Mouse (Mus musculus) CD4-positive, CD25-positive, alpha-beta regulatory T cell (primary cell): ENCODE data around the gene Hck. TPM values are rescaled to one million over a fixed set of nuclear protein-coding genes. Genes with fewer than 3 reads are reported as not detected.

ENCODE experiments used
- polyA plus RNA-seq: library from polyadenylated mRNA; unstranded; fragments of 100-300 nt; shearing (Covaris generic); gene quantifications from one replicate; pipeline ENCODE4 v1.2.1, GENCODE M21; 2017

Hck gene
- 1.0 TPM for polyA plus RNA-seq

DNA sequence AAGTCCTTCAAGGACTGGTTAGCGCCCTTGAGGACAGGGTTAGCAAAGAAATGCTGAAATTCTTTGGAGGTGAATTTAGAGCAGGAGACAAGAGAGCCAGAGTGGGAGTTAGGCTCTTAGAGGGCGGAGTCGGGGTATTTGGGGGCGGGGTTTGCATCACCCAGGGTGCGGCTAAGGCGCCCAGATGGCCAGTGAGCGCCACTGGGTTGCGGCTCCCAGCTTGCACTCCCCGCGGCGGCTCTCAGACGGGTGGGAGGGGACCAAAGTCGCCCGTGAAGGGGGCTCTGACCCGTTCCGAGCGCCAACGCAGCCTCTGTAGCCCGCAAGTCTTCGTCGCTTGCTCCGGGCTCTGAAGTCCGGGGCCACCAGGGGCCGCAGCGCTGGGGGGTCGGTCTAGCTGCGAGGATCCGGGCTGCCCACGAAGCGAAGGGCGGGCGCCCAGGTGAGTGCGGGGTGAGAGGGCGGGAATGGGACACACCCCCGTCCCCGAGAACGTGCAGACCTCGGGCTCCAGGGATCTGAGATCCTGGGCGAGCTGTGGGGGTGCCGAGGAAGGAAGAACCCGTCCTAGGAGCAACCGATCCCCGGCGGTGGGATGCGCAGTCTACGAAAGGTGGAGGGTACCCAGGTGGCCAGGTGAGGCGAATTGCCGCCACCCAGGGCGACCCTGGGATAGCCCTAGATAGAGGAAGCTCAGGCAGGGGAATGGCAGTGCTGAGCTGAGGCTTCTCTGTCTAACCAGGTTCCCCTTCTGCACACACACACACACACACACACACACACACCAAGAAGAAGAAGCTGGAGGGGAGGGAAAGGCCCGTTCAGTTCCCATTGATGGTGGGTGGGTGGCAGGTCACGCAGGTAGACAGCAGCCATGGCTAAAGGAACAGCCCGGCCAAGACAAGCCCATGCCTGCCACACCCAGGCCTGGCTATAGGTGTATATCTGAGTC is at the start of gene Hck:
Hck (plus strand) TSS at position 156 of the 952 bp plus-strand sequence.

DNA sequence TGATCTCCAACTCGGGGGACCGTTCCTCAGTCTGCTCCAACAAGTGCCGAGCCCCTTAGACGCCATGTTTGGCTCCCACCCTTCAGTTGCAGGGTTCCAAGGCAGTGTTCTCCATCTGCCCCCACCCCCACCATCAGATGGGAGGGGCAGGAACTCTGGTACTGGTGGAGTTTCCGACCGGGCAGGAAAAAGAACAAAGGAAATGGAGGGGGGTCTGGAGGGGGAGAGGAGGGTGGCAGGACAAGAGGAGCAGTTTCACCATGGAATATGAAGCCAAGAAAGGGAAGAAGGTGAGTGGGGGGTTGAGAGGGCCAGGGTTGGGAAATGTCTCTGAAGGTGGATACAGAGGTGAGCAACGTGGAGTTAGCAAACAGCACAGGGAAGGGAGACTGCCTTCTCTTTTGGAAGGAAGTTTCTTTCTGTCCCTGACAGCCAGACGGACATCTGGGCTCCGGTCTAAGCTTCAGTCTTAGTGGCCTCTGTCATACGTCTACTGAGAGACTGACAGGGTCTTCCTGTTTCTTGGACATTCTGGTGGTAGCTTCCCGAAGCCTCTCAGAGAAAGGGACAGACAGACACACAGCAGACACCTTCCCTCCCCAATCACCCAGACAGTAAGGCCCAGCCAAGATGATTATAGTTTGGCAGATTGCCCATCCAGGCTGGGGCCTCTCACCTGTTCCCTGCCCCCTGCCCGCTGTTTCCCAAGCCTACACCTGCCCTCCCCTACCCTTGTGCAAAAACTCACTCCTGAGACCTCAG is 42.3 kb upstream of the Hck start, which contains the start of gene Ccm2l:
Ccm2l (plus strand) TSS at position 209 of the 762 bp plus-strand sequence.

DNA sequence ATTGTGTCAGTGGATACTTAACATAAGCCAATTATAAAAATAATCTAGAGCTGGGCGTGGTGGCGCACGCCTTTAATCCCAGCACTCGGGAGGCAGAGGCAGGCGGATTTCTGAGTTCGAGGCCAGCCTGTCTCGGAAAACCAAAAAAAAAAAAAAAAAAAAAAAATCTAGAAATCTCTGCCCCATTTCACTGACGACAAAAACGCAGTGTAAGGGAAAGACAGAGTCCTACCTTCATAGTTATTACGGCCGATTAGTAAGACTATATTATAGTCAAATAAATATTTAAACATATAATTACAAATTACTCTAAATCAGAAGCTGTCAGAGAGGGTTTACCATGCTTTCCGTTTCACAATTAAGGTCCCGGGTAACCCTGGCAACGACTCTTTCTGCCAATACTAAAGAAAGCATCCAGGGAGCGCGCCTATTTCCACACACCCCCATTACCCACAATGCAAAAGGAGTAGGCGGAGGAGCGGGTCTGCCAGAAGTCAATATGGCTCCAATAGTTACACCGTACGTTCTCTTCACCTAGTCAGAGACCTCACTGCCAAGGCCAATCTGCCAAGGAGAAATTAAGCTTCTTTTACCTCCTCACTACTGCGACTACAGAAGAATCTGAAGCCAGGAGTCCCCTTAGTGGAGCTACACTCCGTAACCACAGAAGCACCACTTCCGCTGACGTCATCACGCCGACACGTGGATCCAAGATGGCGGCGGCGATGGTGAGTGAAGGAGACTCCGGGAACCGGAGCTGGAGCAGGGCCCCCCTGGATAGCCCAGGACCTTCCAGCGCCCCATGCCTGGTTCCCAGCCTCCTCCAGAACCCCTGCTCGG is 52.8 kb downstream of the Hck start, which contains the start of gene Tm9sf4:
Tm9sf4 (plus strand) TSS at position 460 of the 840 bp plus-strand sequence.

Other genes starting within 250 kb of the Hck start
- not detected for gene Mylk2, start 197.1 kb upstream of the Hck start, polyA plus RNA-seq
- not detected for gene Foxs1, start 175.3 kb upstream of the Hck start, polyA plus RNA-seq
- not detected for gene Dusp15, start 156.8 kb upstream of the Hck start, polyA plus RNA-seq
- gene Ttll9, start 146.0 kb upstream of the Hck start, polyA plus RNA-seq, result 0.60 TPM
- gene Pdrg1, start 93.0 kb upstream of the Hck start, polyA plus RNA-seq, result 171 TPM
- not detected for gene Xkr7, start 76.6 kb upstream of the Hck start, polyA plus RNA-seq
- not detected for gene Ccm2l, start 42.5 kb upstream of the Hck start, polyA plus RNA-seq
- gene Tm9sf4, start 52.8 kb downstream of the Hck start, polyA plus RNA-seq, result 53.7 TPM
- gene Tspyl3, start 117.0 kb downstream of the Hck start, polyA plus RNA-seq, result 39.7 TPM
- gene Plagl2, start 133.0 kb downstream of the Hck start, polyA plus RNA-seq, result 21.4 TPM
- 22.2 TPM for gene Pofut1, start 133.1 kb downstream of the Hck start, polyA plus RNA-seq
- 24.1 TPM for gene Kif3b, start 182.9 kb downstream of the Hck start, polyA plus RNA-seq
- gene Asxl1, start 237.4 kb downstream of the Hck start, polyA plus RNA-seq, result 67.2 TPM